In genomic region chr2:77503674-77504351, GRCm38 (mm10) we compare ENCODE assay signal across 28 mouse cellular contexts.
DNase-seq lines count a peak whose midpoint lies in the region; ATAC-seq lines count a peak whose summit lies in the region.
"Had no signal": no experiment of that assay in that cellular context is flagged by ENCODE, and none has a peak within 500 bp of the region (broad histone marks: within the 10 kb centered on the region; RNA-seq: fewer than 3 reads in every experiment).

No protein-coding gene starts in this region.

- H3K4me1 ChIP-seq in intestine, embryonic 16.5 days (ENCODE audit: control insufficient read depth, insufficient read depth, low read length) = no peaks in the 10 kb centered on the region
- 0 out of 2 replicates have a peak, but pooled peaks cover 2% of the 10 kb centered on the region for H3K4me1 ChIP-seq in heart, embryonic 12.5 days (replicated peaks)
- H3K4me1 ChIP-seq in kidney, embryonic 14.5 days (ENCODE audit: control insufficient read depth, insufficient read depth, low read length) = no peaks in the 10 kb centered on the region

- H3K36me3 ChIP-seq in intestine, embryonic 16.5 days (ENCODE audit: control insufficient read depth, insufficient read depth, low read length) = no peaks in the 10 kb centered on the region
- no peaks in the 10 kb centered on the region for H3K36me3 ChIP-seq in heart, embryonic 12.5 days
- no peaks in the 10 kb centered on the region for H3K36me3 ChIP-seq in kidney, embryonic 14.5 days (ENCODE audit: control insufficient read depth, insufficient read depth, low read length)
- H3K36me3 ChIP-seq: embryonic facial prominence, embryonic 13.5 days; heart, embryonic 10.5 days; hindbrain, embryonic 13.5 days; liver, embryonic 13.5 days; lung, embryonic 15.5 days; midbrain, embryonic 10.5 days; neural tube, embryonic 13.5 days had no signal

- 85% methylated on average over 6 of the region's 6 CpGs for WGBS in intestine, embryonic 16.5 days
- WGBS in heart, embryonic 12.5 days = 85% methylated on average over 6 of the region's 6 CpGs
- 88% methylated on average over 6 of the region's 6 CpGs for WGBS in kidney, embryonic 14.5 days

- no peaks in the 10 kb centered on the region for H3K9me3 ChIP-seq in intestine, embryonic 16.5 days (ENCODE audit: control insufficient read depth, low read length)
- H3K9me3 ChIP-seq in heart, embryonic 12.5 days (replicated peaks) = no peaks in the 10 kb centered on the region
- H3K9me3 ChIP-seq in kidney, embryonic 14.5 days (ENCODE audit: control insufficient read depth, low read length) = no peaks in the 10 kb centered on the region
- H3K9me3 ChIP-seq: embryonic facial prominence, embryonic 13.5 days; heart, embryonic 10.5 days; hindbrain, embryonic 13.5 days; liver, embryonic 13.5 days; lung, embryonic 15.5 days; midbrain, embryonic 10.5 days; neural tube, embryonic 13.5 days had no signal

- H3K27ac ChIP-seq in intestine, embryonic 16.5 days (ENCODE audit: low read length) = peak overlapping the region; percentile 30; the same call in 1 of the 2 replicates
- no peak overlapping the region for H3K27ac ChIP-seq in heart, embryonic 12.5 days (ENCODE audit: poor library complexity, severe bottlenecking)
- no peak overlapping the region for H3K27ac ChIP-seq in kidney, embryonic 14.5 days (ENCODE audit: low read depth, low read length)
- H3K27ac ChIP-seq: embryonic facial prominence, embryonic 13.5 days; heart, embryonic 10.5 days; hindbrain, embryonic 13.5 days; left cerebral cortex, adult 2 months; liver, embryonic 13.5 days; lung, embryonic 15.5 days; macrophage; midbrain, embryonic 10.5 days; neural tube, embryonic 13.5 days had no signal

- H3K4me3 ChIP-seq in intestine, embryonic 16.5 days (ENCODE audit: low read length) = no peak overlapping the region
- H3K4me3 ChIP-seq in heart, embryonic 12.5 days = no peak overlapping the region
- no peak overlapping the region for H3K4me3 ChIP-seq in kidney, embryonic 14.5 days (ENCODE audit: low read length)
- H3K4me3 ChIP-seq: embryonic facial prominence, embryonic 13.5 days; heart, embryonic 10.5 days; hindbrain, embryonic 13.5 days; left cerebral cortex, adult 2 months; liver, embryonic 13.5 days; lung, embryonic 15.5 days; midbrain, embryonic 10.5 days; neural tube, embryonic 13.5 days had no signal

- H3K9ac ChIP-seq in intestine, embryonic 16.5 days (ENCODE audit: low read depth, low read length) = no peak overlapping the region
- no peak overlapping the region for H3K9ac ChIP-seq in heart, embryonic 12.5 days
- no peak overlapping the region for H3K9ac ChIP-seq in kidney, embryonic 14.5 days (ENCODE audit: low read depth, low read length)
- H3K9ac ChIP-seq: embryonic facial prominence, embryonic 13.5 days; hindbrain, embryonic 13.5 days; liver, embryonic 13.5 days; lung, embryonic 15.5 days; neural tube, embryonic 13.5 days had no signal

- H3K27me3 ChIP-seq in intestine, embryonic 16.5 days (replicated peaks; ENCODE audit: control insufficient read depth, insufficient read depth, low read length) = no peaks in the 10 kb centered on the region
- H3K27me3 ChIP-seq in heart, embryonic 12.5 days (replicated peaks) = no peaks in the 10 kb centered on the region
- H3K27me3 ChIP-seq in kidney, embryonic 14.5 days (ENCODE audit: control insufficient read depth, insufficient read depth, low read length) = no peaks in the 10 kb centered on the region
- H3K27me3 ChIP-seq: embryonic facial prominence, embryonic 13.5 days; hindbrain, embryonic 13.5 days; liver, embryonic 13.5 days; lung, embryonic 15.5 days; neural tube, embryonic 13.5 days; Patski had no signal

- ATAC-seq in intestine, embryonic 16.5 days = peak; percentile 75
- no peak for ATAC-seq in heart, embryonic 12.5 days (ENCODE audit: insufficient number of reproducible peaks, low FRiP score)
- no peak for ATAC-seq in kidney, embryonic 14.5 days (ENCODE audit: low FRiP score, low TSS enrichment)
- ATAC-seq: CD4-positive, CD25-positive, alpha-beta regulatory T cell, adult 4 months; forebrain, embryonic 14.5 days; Patski had no signal

- DNase-seq in embryo, embryonic 10 days (ENCODE audit: low spot score) = peak; percentile 1
- DNase-seq in embryo, embryonic 9.5 days (ENCODE audit: extremely low spot score) = no peak
- DNase-seq in brain, adult 2 months (ENCODE audit: low read depth, low spot score) = peak; percentile 93
- DNase-seq in cerebellum, adult 9-10 months = peak; percentile 81
- DNase-seq in urinary bladder, adult 18-20 months (ENCODE audit: low spot score in 2 of 2) = no peak
- DNase-seq: adrenal gland, postnatal 10 days; gastrocnemius, postnatal 36 days; heart, postnatal 14 days; kidney, adult 18-20 months; kidney, postnatal 14 days; left cerebral cortex, postnatal 4 days; liver, embryonic 13.5 days; right cerebral cortex, postnatal 14 days; thymus, adult 2 months had no signal

- no peak overlapping the region for H3K4me2 ChIP-seq in intestine, embryonic 16.5 days (ENCODE audit: low read depth, low read length)
- no peak overlapping the region for H3K4me2 ChIP-seq in heart, embryonic 12.5 days
- no peak overlapping the region for H3K4me2 ChIP-seq in kidney, embryonic 14.5 days (replicated peaks; ENCODE audit: low read depth, low read length)
- H3K4me2 ChIP-seq: embryonic facial prominence, embryonic 13.5 days; hindbrain, embryonic 13.5 days; liver, embryonic 13.5 days; lung, embryonic 15.5 days; neural tube, embryonic 13.5 days had no signal

Comparison
In these comparisons a context has a peak if more than half of its experiments do, and no peak if none do; other contexts are left out.
1. DNase-seq: peak in embryo, embryonic 10 days (single experiment), brain, adult 2 months (single experiment) and cerebellum, adult 9-10 months (single experiment); none in embryo, embryonic 9.5 days (single experiment) and urinary bladder, adult 18-20 months (0 of 2).